Mouse (Mus musculus): ENCODE measurements at regions not wholly inside any gene's neighbourhood (a gene's known extent, or its start where the extent isn't known, plus 50 kb on each side); places are given as distances from the start of the nearest gene placed in this dataset.

GRCm38 (mm10) chr6:117614386-117614785 lies 226.6 kb upstream of the Zfp637 start:
- no peak for DNase-seq (ENCODE audit: low spot score)

GRCm38 (mm10) chr6:117617168-117617567 lies 223.8 kb upstream of the Zfp637 start:
- no peak for DNase-seq (ENCODE audit: low spot score)

- DNase-seq (ENCODE audit: low spot score), result no peak
Measured at GRCm38 (mm10) chr6:117617951-117618350, 223.0 kb upstream of the Zfp637 start.

- no peak for DNase-seq (ENCODE audit: low spot score)
Measured at GRCm38 (mm10) chr6:117619606-117620005, 221.4 kb upstream of the Zfp637 start.

- DNase-seq (ENCODE audit: low spot score), result no peak
Measured at GRCm38 (mm10) chr6:117622446-117622845, 218.5 kb upstream of the Zfp637 start.

- DNase-seq (ENCODE audit: low spot score), result no peak
Measured at GRCm38 (mm10) chr6:117622946-117623345, 218.0 kb upstream of the Zfp637 start.

GRCm38 (mm10) chr6:117625716-117626115 lies 215.3 kb upstream of the Zfp637 start:
- no peak for DNase-seq (ENCODE audit: low spot score)

- no peak for DNase-seq (ENCODE audit: low spot score)
Measured at GRCm38 (mm10) chr6:117627461-117627860, 213.5 kb upstream of the Zfp637 start.

GRCm38 (mm10) chr6:117646628-117647027 lies 194.4 kb upstream of the Zfp637 start:
- DNase-seq (ENCODE audit: low spot score), result no peak

GRCm38 (mm10) chr6:117650541-117650940 lies 190.4 kb upstream of the Zfp637 start:
- DNase-seq (ENCODE audit: low spot score), result no peak

GRCm38 (mm10) chr6:117651551-117651950 lies 189.4 kb upstream of the Zfp637 start:
- DNase-seq (ENCODE audit: low spot score), result no peak

GRCm38 (mm10) chr6:117652012-117652411 lies 189.0 kb upstream of the Zfp637 start:
- DNase-seq (ENCODE audit: low spot score), result no peak

GRCm38 (mm10) chr6:117652917-117653316 lies 188.1 kb upstream of the Zfp637 start:
- DNase-seq (ENCODE audit: low spot score), result no peak

GRCm38 (mm10) chr6:117653886-117654425 lies 187.0 kb upstream of the Zfp637 start:
- DNase-seq (ENCODE audit: low spot score), result no peak

GRCm38 (mm10) chr6:117655986-117656385 lies 185.0 kb upstream of the Zfp637 start:
- DNase-seq (ENCODE audit: low spot score), result no peak

- DNase-seq (ENCODE audit: low spot score), result peak; percentile 59
Measured at GRCm38 (mm10) chr6:117660576-117660975, 180.4 kb upstream of the Zfp637 start.

GRCm38 (mm10) chr6:117662635-117663034 lies 178.3 kb upstream of the Zfp637 start:
- DNase-seq (ENCODE audit: low spot score), result no peak

- no peak for DNase-seq (ENCODE audit: low spot score)
Measured at GRCm38 (mm10) chr6:117670337-117670736, 170.6 kb upstream of the Zfp637 start.

GRCm38 (mm10) chr6:117670792-117671525 lies 170.0 kb upstream of the Zfp637 start:
- DNase-seq (ENCODE audit: low spot score), result no peak

GRCm38 (mm10) chr6:117675059-117675800 lies 165.8 kb upstream of the Zfp637 start:
- peak; percentile 64 for DNase-seq (ENCODE audit: low spot score)

GRCm38 (mm10) chr6:117676064-117676821 lies 164.7 kb upstream of the Zfp637 start:
- no peak for DNase-seq (ENCODE audit: low spot score)

GRCm38 (mm10) chr6:117677062-117677461 lies 163.9 kb upstream of the Zfp637 start:
- no peak for DNase-seq (ENCODE audit: low spot score)

Measured in retina, embryonic 14.5 days (tissue).